Mouse (Mus musculus): ENCODE data around the gene Rtn4rl2. TPM values are rescaled to one million over a fixed set of nuclear protein-coding genes. Genes with fewer than 3 reads are reported as not detected.
"Not testable (repeated sequence)": the region's sequence is repeated elsewhere in the genome, so short reads cannot be mapped to it uniquely, and the experiment has no call there.

Rtn4rl2 gene
- total RNA-seq (2021) = under 1 TPM; 0.55 to 0.64 TPM
- long read RNA-seq, experiment 1 = 0 reads
- long read RNA-seq, experiment 2, partial matches to known transcripts = 0 of 1 reads
- long read RNA-seq, experiment 2, other reads (novel, unspliced or antisense) = 0 of 1 reads

- DNase-seq = no peak
- intact Hi-C loops (cut with DNase I; ENCODE audit: low total_unique reads) = loop anchor here (5.0 kb wide), 1 partner anchor 54 kb away; no protein-coding TSS in a partner anchor
Observed at GRCm38 (mm10) chr2:84886234-84886731, at the start of gene Rtn4rl2. Gene Rtn4rl2 (minus strand): TSS chr2:84886710.

- no peak for DNase-seq
- intact Hi-C loops (cut with DNase I; ENCODE audit: low total_unique reads) = no loop called here
Observed at GRCm38 (mm10) chr2:84935065-84935464, 48.6 kb upstream of the Rtn4rl2 start.

GRCm38 (mm10) chr2:84934649-84935007 is 48.1 kb upstream of the Rtn4rl2 start:
- DNase-seq = no peak
- intact Hi-C loops (cut with DNase I; ENCODE audit: low total_unique reads) = no loop called here

GRCm38 (mm10) chr2:84933992-84934648 is 47.6 kb upstream of the Rtn4rl2 start:
- intact Hi-C loops (cut with DNase I; ENCODE audit: low total_unique reads) = no loop called here
- DNase-seq = no peak

GRCm38 (mm10) chr2:84930186-84930585 is 43.7 kb upstream of the Rtn4rl2 start:
- intact Hi-C loops (cut with DNase I; ENCODE audit: low total_unique reads) = no loop called here
- no peak for DNase-seq

GRCm38 (mm10) chr2:84919601-84920108 is 33.1 kb upstream of the Rtn4rl2 start:
- DNase-seq = no peak
- intact Hi-C loops (cut with DNase I; ENCODE audit: low total_unique reads) = no loop called here

GRCm38 (mm10) chr2:84918188-84918587 is 31.7 kb upstream of the Rtn4rl2 start:
- intact Hi-C loops (cut with DNase I; ENCODE audit: low total_unique reads) = no loop called here
- DNase-seq = no peak

- peak; percentile 41 for DNase-seq
- intact Hi-C loops (cut with DNase I; ENCODE audit: low total_unique reads) = no loop called here
Observed at GRCm38 (mm10) chr2:84916548-84917320, 30.2 kb upstream of the Rtn4rl2 start.

- DNase-seq = no peak
- intact Hi-C loops (cut with DNase I; ENCODE audit: low total_unique reads) = no loop called here
Observed at GRCm38 (mm10) chr2:84915330-84915729, 28.8 kb upstream of the Rtn4rl2 start.

- DNase-seq = no peak
- intact Hi-C loops (cut with DNase I; ENCODE audit: low total_unique reads) = no loop called here
Observed at GRCm38 (mm10) chr2:84913881-84914280, 27.4 kb upstream of the Rtn4rl2 start.

GRCm38 (mm10) chr2:84912722-84913121 is 26.2 kb upstream of the Rtn4rl2 start:
- intact Hi-C loops (cut with DNase I; ENCODE audit: low total_unique reads) = no loop called here
- no peak for DNase-seq

GRCm38 (mm10) chr2:84896686-84897085 is 10.2 kb upstream of the Rtn4rl2 start:
- DNase-seq; intact Hi-C loops (cut with DNase I; ENCODE audit: low total_unique reads): not testable (repeated sequence)

- DNase-seq = no peak
- intact Hi-C loops (cut with DNase I; ENCODE audit: low total_unique reads) = no loop called here
Observed at GRCm38 (mm10) chr2:84895495-84896198, 9.1 kb upstream of the Rtn4rl2 start.

GRCm38 (mm10) chr2:84893359-84893758 is 6.8 kb upstream of the Rtn4rl2 start:
- DNase-seq = no peak
- intact Hi-C loops (cut with DNase I; ENCODE audit: low total_unique reads) = no loop called here

- DNase-seq = peak; percentile 76
- intact Hi-C loops (cut with DNase I; ENCODE audit: low total_unique reads) = no loop called here
Observed at GRCm38 (mm10) chr2:84890045-84890340, 3.5 kb upstream of the Rtn4rl2 start.

GRCm38 (mm10) chr2:84889316-84890044 is 3.0 kb upstream of the Rtn4rl2 start:
- no peak for DNase-seq
- intact Hi-C loops (cut with DNase I; ENCODE audit: low total_unique reads) = loop anchor here (5.0 kb wide), 1 partner anchor 57 kb away; no protein-coding TSS in a partner anchor

- DNase-seq = peak; percentile 66
- intact Hi-C loops (cut with DNase I; ENCODE audit: low total_unique reads) = loop anchor here (5.0 kb wide), 1 partner anchor 56 kb away; no protein-coding TSS in a partner anchor
Observed at GRCm38 (mm10) chr2:84888657-84889315, 2.3 kb upstream of the Rtn4rl2 start.

- DNase-seq = no peak
Observed at GRCm38 (mm10) chr2:84887411-84888271, 1.1 kb upstream of the Rtn4rl2 start.

More at GRCm38 (mm10) chr2:84887411-84888271, 1.1 kb upstream of the Rtn4rl2 start:
- intact Hi-C loops (cut with DNase I; ENCODE audit: low total_unique reads) = loop anchor here (5.0 kb wide), 1 partner anchor 55 kb away; no protein-coding TSS in a partner anchor
